Mouse (Mus musculus) limb, embryonic 14.5 days (tissue): ENCODE data around the gene Adora3. TPM values are rescaled to one million over a fixed set of nuclear protein-coding genes. Genes with fewer than 3 reads are reported as not detected.

ENCODE experiments used
- ATAC-seq: fragments of 200-750 bp; cut with Nextera tagmentation; 2 replicates; pipeline ENCODE4 v1.8.0; 2017; ENCODE audit warnings: low read depth, moderate number of reproducible peaks, moderate TSS enrichment; ENCODE audit not compliant: low FRiP score
- DNase-seq: peaks from one replicate; pipeline ENCODE4 v3.0.0-alpha.2; 2015; ENCODE audit warnings: low spot score
- H3K27ac ChIP-seq: fragments of 300-500 bp; sonication (generic); replicated peaks from 2 replicates; pipeline ENCODE4 v1.5.1; 2014; ENCODE audit warnings: low read depth, mild to moderate bottlenecking, low read length, moderate library complexity, mixed read lengths
- H3K27me3 ChIP-seq: fragments of 300-500 bp; sonication (generic); 2 replicates; pipeline ENCODE4 v1.6.1; 2014; ENCODE audit warnings: low read length, mixed read lengths; ENCODE audit not compliant: control insufficient read depth, insufficient read depth
- H3K36me3 ChIP-seq: fragments of 300-500 bp; sonication (generic); 2 replicates; pipeline ENCODE4 v1.6.1; 2014; ENCODE audit warnings: mild to moderate bottlenecking, low read length, moderate library complexity, mixed read lengths; ENCODE audit not compliant: control insufficient read depth, insufficient read depth
- H3K4me1 ChIP-seq: fragments of 300-500 bp; sonication (generic); 2 replicates; pipeline ENCODE4 v1.6.1; 2014; ENCODE audit warnings: antibody characterized with exemption, low read length, mixed read lengths; ENCODE audit not compliant: control insufficient read depth, insufficient read depth
- H3K4me2 ChIP-seq: fragments of 300-500 bp; sonication (generic); replicated peaks from 2 replicates; pipeline ENCODE4 v1.6.1; 2014; ENCODE audit warnings: low read depth, mild to moderate bottlenecking, low read length, moderate library complexity; ENCODE audit not compliant: severe bottlenecking
- H3K4me3 ChIP-seq: fragments of 300-500 bp; sonication (generic); replicated peaks from 2 replicates; pipeline ENCODE4 v1.5.1; 2014; ENCODE audit warnings: low read length
- H3K9ac ChIP-seq: fragments of 300-500 bp; sonication (generic); 2 replicates; pipeline ENCODE4 v1.6.1; 2014; ENCODE audit warnings: mild to moderate bottlenecking, low read depth, low read length, moderate library complexity; ENCODE audit not compliant: severe bottlenecking
- H3K9me3 ChIP-seq: fragments of 300-500 bp; sonication (generic); 2 replicates; pipeline ENCODE4 v1.6.1; 2016; ENCODE audit warnings: low read length; ENCODE audit not compliant: control insufficient read depth
- POLR2A ChIP-seq: fragments of 200-500 bp; IDR thresholded peaks from 2 replicates; pipeline ENCODE4 v1.8.0; 2012; ENCODE audit warnings: inconsistent platforms, mild to moderate bottlenecking, moderate library complexity, borderline replicate concordance; ENCODE audit not compliant: insufficient read depth, insufficient read length; ENCODE audit errors: extremely low read depth
- WGBS: fragments of 180-500 bp; shearing (Covaris S2); extraction: QIAGEN DNeasy Blood & Tissue Kit; methylation state at CpG from one replicate; pipeline ENCODE4 v1.1.7; 2014; 5-methylcytosine and 5-hydroxymethylcytosine counted together
- polyA plus RNA-seq, 2 experiments: library from polyadenylated mRNA; depleted of rRNA in 1 of 2; stranded (reverse) in 1 of 2; unstranded in 1 of 2; fragments of >200 nt; fragmentation: Nextera tagmentation in 1 of 2; extraction: Ambion mirVana in 1 of 2; gene quantifications; 2 replicates each; pipeline versions ENCODE4 v1.2.1 to v1.2.3; 2012 to 2014

Adora3 gene
- polyA plus RNA-seq, 2 experiments, result 2.1 to 2.8 TPM

DNA sequence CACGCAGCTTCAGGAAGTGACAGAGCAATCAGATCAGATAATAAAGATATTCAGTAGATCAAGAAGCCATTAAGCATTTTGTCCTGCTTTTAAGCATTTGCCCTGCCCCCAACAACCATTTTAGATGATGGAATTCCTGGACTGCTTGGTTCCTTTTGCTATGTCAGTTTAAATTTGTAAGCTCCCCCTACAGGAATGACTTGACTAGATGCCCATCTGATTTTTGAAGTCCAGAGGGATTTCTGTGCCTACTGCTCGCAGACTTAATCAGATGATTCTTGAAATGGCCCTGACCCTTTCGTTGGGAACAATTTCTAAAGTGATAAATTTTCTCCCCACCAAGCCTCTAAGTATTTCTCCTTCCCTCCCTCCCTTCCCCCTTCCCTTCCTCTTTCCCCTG lies 1.9 kb downstream of the Adora3 start:
- H3K4me1 ChIP-seq, result no peaks in the 10 kb centered on the region
- H3K9ac ChIP-seq, result no peak overlapping the region
- H3K36me3 ChIP-seq, result no peaks in the 10 kb centered on the region
- TF ChIP-seq POLR2A, result no peak
- no peaks in the 10 kb centered on the region for H3K9me3 ChIP-seq
- no peak overlapping the region for H3K4me3 ChIP-seq
- H3K4me2 ChIP-seq, result no peak overlapping the region
- WGBS, result 47% methylated on average over 3 of the region's 3 CpGs
- ATAC-seq (no peak), DNase-seq (no peak)
- H3K27ac ChIP-seq, result no peak overlapping the region
- H3K27me3 ChIP-seq, result no peaks in the 10 kb centered on the region

DNA sequence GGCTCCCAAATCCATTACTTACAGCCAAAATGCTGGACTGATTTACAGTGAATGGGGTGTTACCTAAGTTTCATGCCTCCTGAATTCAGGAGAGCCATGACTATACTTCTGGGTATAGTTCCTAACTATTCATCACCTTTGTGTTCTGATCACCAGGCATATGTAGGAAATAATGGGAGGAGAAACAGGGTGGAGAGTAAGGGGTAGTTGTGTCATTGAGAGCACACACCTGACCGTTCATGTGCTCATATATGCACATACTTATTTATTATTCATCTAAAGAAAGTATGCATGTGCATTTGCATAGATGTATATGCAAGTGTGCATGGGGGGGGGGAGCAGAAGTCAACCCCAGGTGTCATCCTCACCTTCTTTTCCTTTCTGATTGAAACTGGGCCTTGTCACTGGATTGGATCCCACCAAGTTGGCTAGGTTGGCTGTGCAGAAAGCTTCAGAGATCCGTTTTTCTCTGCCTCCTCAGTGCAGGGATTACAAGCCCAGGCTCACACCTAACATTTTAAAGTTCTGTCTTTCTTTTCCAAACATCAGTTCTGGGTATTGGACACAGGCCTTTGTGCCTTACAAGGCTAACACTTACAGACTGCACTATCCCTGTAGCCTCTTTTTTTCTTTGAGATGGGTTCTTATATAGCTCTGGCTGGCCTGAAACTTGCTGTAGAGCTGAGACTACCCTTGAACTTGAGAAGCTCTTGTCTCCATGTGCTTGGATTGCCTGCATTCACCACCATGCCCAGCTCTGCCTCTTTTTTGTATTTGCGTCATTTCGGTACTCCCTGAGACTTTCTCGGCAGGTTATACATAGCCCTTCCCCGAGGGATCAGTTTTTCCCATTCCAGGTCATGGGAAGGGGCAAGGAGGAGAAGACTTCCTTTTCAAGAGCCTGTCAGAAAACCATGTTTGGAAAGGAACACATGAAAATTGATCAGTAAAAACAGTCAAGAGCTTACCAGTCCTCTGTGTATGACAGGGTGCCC lies 3.1 kb downstream of the Adora3 start:
- H3K9me3 ChIP-seq, result no peaks in the 10 kb centered on the region
- TF ChIP-seq POLR2A, result no peak
- ATAC-seq, result no peak
- no peaks in the 10 kb centered on the region for H3K4me1 ChIP-seq
- H3K9ac ChIP-seq, result no peak overlapping the region
- WGBS, result 87% methylated on average over 6 of the region's 6 CpGs
- H3K4me3 ChIP-seq, result no peak overlapping the region
- H3K4me2 ChIP-seq, result no peak overlapping the region
- no peaks in the 10 kb centered on the region for H3K27me3 ChIP-seq
- no peak for DNase-seq
- H3K36me3 ChIP-seq, result no peaks in the 10 kb centered on the region
- no peak overlapping the region for H3K27ac ChIP-seq

DNA sequence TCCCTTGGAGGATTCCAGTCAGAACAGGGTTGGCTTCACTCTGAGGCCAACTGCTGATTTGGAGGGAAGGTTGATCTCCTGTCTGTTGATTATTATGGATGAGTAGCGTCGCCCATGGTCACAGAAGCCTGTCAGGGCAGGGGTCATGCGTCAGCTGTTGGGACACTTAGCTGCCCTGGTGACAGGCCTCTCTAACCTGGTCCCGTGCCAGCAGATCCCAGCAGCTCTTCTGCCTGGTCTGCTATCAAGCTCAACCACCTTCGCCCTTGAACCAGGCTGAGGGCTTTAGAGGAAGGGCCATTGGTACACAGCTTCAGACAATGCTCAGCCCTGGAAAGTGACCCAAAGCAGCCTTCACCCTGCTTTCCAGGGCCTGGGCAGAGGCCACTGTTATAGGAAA lies 5.4 kb downstream of the Adora3 start:
- no peaks in the 10 kb centered on the region for H3K9me3 ChIP-seq
- no peaks in the 10 kb centered on the region for H3K36me3 ChIP-seq
- no peak overlapping the region for H3K9ac ChIP-seq
- no peaks in the 10 kb centered on the region for H3K27me3 ChIP-seq
- WGBS, result 73% methylated on average over 5 of the region's 5 CpGs
- no peak overlapping the region for H3K4me3 ChIP-seq
- no peak overlapping the region for H3K4me2 ChIP-seq
- no peaks in the 10 kb centered on the region for H3K4me1 ChIP-seq
- no peak overlapping the region for H3K27ac ChIP-seq
- TF ChIP-seq POLR2A, result no peak
- DNase-seq (no peak), ATAC-seq (no peak)

DNA sequence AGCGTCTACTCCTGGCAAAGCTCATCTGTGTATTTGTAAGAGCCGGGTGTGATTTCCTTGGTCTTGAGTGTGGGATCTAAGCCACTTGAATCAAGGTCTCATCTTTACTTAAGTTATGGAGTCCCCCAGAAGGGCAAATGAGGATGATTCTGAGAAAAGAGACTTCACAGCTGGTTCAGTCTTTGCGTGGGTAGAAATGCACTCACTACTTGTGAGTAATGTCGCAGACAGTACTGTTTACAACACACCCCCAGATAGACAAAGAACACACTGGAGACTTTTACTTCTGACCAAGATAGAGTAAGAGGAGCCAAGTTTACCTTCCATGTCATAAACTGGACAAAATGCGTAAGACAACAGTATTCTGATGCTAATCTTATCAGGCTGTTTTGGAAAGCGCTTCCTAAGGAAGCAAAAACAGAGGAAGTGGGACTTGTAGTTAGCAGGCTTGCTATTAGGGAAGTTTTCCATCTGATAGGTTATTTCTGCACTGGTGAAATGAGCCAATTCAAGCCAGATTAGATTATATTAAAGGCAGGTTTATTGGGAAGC lies 6.7 kb downstream of the Adora3 start:
- no peak for ATAC-seq
- WGBS, result 94% methylated on average over 6 of the region's 6 CpGs

DNA sequence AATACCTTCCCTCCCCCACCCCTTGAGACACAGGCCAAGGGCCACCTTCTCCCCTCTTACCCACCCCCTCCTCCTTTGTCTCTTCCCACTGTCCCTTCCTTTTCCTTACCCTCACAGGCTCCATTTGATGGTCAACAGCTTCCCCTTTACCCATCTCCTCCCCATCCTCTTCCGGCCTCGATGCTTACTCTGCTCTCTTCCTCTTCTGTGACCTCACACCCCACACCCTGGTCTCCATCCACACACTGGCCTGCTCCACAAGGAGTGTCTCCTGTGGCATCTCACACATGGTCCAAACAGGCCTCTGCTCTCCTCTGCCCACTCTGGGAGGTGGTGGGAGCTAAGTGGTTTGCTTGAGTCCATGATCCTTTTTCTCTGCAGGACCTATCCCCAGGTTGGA lies 7.3 kb downstream of the Adora3 start:
- no peak for TF ChIP-seq POLR2A
- no peak overlapping the region for H3K9ac ChIP-seq
- no peaks in the 10 kb centered on the region for H3K4me1 ChIP-seq
- no peak for ATAC-seq
- no peak for DNase-seq
- H3K27me3 ChIP-seq, result no peaks in the 10 kb centered on the region
- H3K27ac ChIP-seq, result no peak overlapping the region
- H3K9me3 ChIP-seq, result no peaks in the 10 kb centered on the region
- no peak overlapping the region for H3K4me3 ChIP-seq
- no peaks in the 10 kb centered on the region for H3K36me3 ChIP-seq
- no peak overlapping the region for H3K4me2 ChIP-seq
- 86% methylated on average over 2 of the region's 2 CpGs for WGBS

More for the DNA sequence above, 6.7 kb downstream of the Adora3 start:
- Histone ChIP-seq H3K4me3 (no peak overlapping the region), H3K36me3 (no peaks in the 10 kb centered on the region), H3K9me3 (no peaks in the 10 kb centered on the region), H3K4me2 (no peak overlapping the region), H3K27ac (no peak overlapping the region), H3K27me3 (no peaks in the 10 kb centered on the region), H3K9ac (no peak overlapping the region), H3K4me1 (no peaks in the 10 kb centered on the region)
- no peak for DNase-seq
- no peak for TF ChIP-seq POLR2A
